Mouse (Mus musculus): ENCODE measurements at regions not wholly inside any gene's neighbourhood (a gene's known extent, or its start where the extent isn't known, plus 50 kb on each side); places are given as distances from the start of the nearest gene placed in this dataset.

GRCm38 (mm10) chr1:111355435-111355834, 378.1 kb upstream of the Cdh19 start:
- Histone ChIP-seq H3K4me3 (no peak overlapping the region), H3K36me3 (no peaks in the 10 kb centered on the region), H3K27me3 (no peaks in the 10 kb centered on the region), H3K9ac (no peak overlapping the region), H3K4me2 (replicated peaks) (no peak overlapping the region), H3K4me1 (no peaks in the 10 kb centered on the region), H3K27ac (no peak overlapping the region), H3K9me3 (replicated peaks) (no peaks in the 10 kb centered on the region)
- ATAC-seq (ENCODE audit: low FRiP score): no peak
- 86% methylated on average over 1 of the region's 1 CpGs for WGBS

GRCm38 (mm10) chr1:111337927-111338326, 360.5 kb upstream of the Cdh19 start:
- Histone ChIP-seq H3K4me3 (no peak overlapping the region), H3K4me1 (no peaks in the 10 kb centered on the region), H3K9me3 (replicated peaks) (no peaks in the 10 kb centered on the region), H3K27ac (no peak overlapping the region), H3K27me3 (no peaks in the 10 kb centered on the region), H3K4me2 (replicated peaks) (no peak overlapping the region), H3K36me3 (no peaks in the 10 kb centered on the region), H3K9ac (no peak overlapping the region)
- WGBS: 71% methylated on average over 2 of the region's 2 CpGs
- no peak for ATAC-seq (ENCODE audit: low FRiP score)

GRCm38 (mm10) chr1:111302268-111302667, 324.9 kb upstream of the Cdh19 start:
- Histone ChIP-seq H3K36me3 (no peaks in the 10 kb centered on the region), H3K4me3 (no peak overlapping the region), H3K4me1 (no peaks in the 10 kb centered on the region), H3K27me3 (no peaks in the 10 kb centered on the region), H3K9ac (no peak overlapping the region), H3K27ac (no peak overlapping the region), H3K4me2 (replicated peaks) (no peak overlapping the region), H3K9me3 (replicated peaks) (no peaks in the 10 kb centered on the region)
- ATAC-seq (ENCODE audit: low FRiP score): no peak
- 95% methylated on average over 11 of the region's 11 CpGs for WGBS

GRCm38 (mm10) chr1:111286385-111286784, 309.0 kb upstream of the Cdh19 start:
- 79% methylated on average over 4 of the region's 4 CpGs for WGBS
- no peaks in the 10 kb centered on the region for H3K4me1 ChIP-seq
- H3K9me3 ChIP-seq (replicated peaks): no peaks in the 10 kb centered on the region
- no peak overlapping the region for H3K4me3 ChIP-seq
- H3K27me3 ChIP-seq: no peaks in the 10 kb centered on the region
- no peak overlapping the region for H3K9ac ChIP-seq
- no peaks in the 10 kb centered on the region for H3K36me3 ChIP-seq
- peak; percentile 26; the same call in 1 of the 2 replicates for ATAC-seq (ENCODE audit: low FRiP score)
- no peak overlapping the region for H3K27ac ChIP-seq
- no peak overlapping the region for H3K4me2 ChIP-seq (replicated peaks)

- 74% methylated on average over 3 of the region's 3 CpGs for WGBS
- Histone ChIP-seq H3K36me3 (no peaks in the 10 kb centered on the region), H3K9me3 (replicated peaks) (no peaks in the 10 kb centered on the region), H3K9ac (no peak overlapping the region), H3K4me1 (no peaks in the 10 kb centered on the region), H3K27ac (no peak overlapping the region), H3K4me2 (replicated peaks) (no peak overlapping the region), H3K27me3 (no peaks in the 10 kb centered on the region), H3K4me3 (no peak overlapping the region)
- ATAC-seq (ENCODE audit: low FRiP score): no peak; the same call in 1 of the 2 replicates
These were observed 308.5 kb upstream of the Cdh19 start for GRCm38 (mm10) chr1:111285916-111286315.

- Histone ChIP-seq H3K4me3 (no peak overlapping the region), H3K9ac (no peak overlapping the region), H3K36me3 (no peaks in the 10 kb centered on the region), H3K4me1 (no peaks in the 10 kb centered on the region), H3K9me3 (replicated peaks) (no peaks in the 10 kb centered on the region), H3K4me2 (replicated peaks) (no peak overlapping the region), H3K27me3 (no peaks in the 10 kb centered on the region), H3K27ac (no peak overlapping the region)
- ATAC-seq (ENCODE audit: low FRiP score): no peak
These were observed 265.4 kb upstream of the Cdh19 start for GRCm38 (mm10) chr1:111242814-111243213.

- peak; percentile 80 for ATAC-seq (ENCODE audit: low FRiP score)
- no peaks in the 10 kb centered on the region for H3K9me3 ChIP-seq (replicated peaks)
- H3K27me3 ChIP-seq: no peaks in the 10 kb centered on the region
- no peak overlapping the region for H3K9ac ChIP-seq
- no peaks in the 10 kb centered on the region for H3K4me1 ChIP-seq
- no peaks in the 10 kb centered on the region for H3K36me3 ChIP-seq
- no peak overlapping the region for H3K27ac ChIP-seq
- H3K4me2 ChIP-seq (replicated peaks): no peak overlapping the region
- WGBS: 73% methylated on average over 1 of the region's 1 CpGs
- no peak overlapping the region for H3K4me3 ChIP-seq
These were observed 265.0 kb upstream of the Cdh19 start for GRCm38 (mm10) chr1:111242344-111242743.
